Mouse (Mus musculus) heart, adult 10 weeks (tissue): ENCODE data around the gene 2610042L04Rik. TPM values are rescaled to one million over a fixed set of nuclear protein-coding genes. Genes with fewer than 3 reads are reported as not detected.

Experiments used
- polyA plus RNA-seq: library from polyadenylated mRNA; stranded (reverse); fragments of 350-450 nt; fragmentation: Illumina TruSeq; extraction: RNeasy Lipid Tissue Mini Kit (QIAGEN cat#74804); gene quantifications from one replicate; pipeline ENCODE4 v1.2.3, GENCODE M21; 2014; ENCODE audit warnings: low read depth, low replicate concordance

2610042L04Rik gene
- not detected for polyA plus RNA-seq

GRCm38 (mm10) chr14:4334476-4335080 lies at the start of gene 2610042L04Rik:
2610042L04Rik (plus strand) TSS chr14:4334763.

GRCm38 (mm10) chr14:4316983-4317382 lies 17.6 kb upstream of the 2610042L04Rik start, which contains the start of gene Gm3149:
Gm3149 (plus strand) TSS chr14:4317283.

GRCm38 (mm10) chr14:4397226-4397625 lies 62.7 kb downstream of the 2610042L04Rik start, which contains the start of gene Gm3159:
Gm3159 (plus strand) TSS chr14:4397526.

Other genes starting within 250 kb of the 2610042L04Rik start
- gene Gm8108, start 224.2 kb upstream of the 2610042L04Rik start, polyA plus RNA-seq = not detected
- not detected for gene Gm3127, start 169.7 kb upstream of the 2610042L04Rik start, polyA plus RNA-seq
- gene Gm2974, start 152.2 kb upstream of the 2610042L04Rik start, polyA plus RNA-seq = not detected
- gene Gm3138, start 85.1 kb upstream of the 2610042L04Rik start, polyA plus RNA-seq = not detected
- not detected for gene Gm3149, start 17.5 kb upstream of the 2610042L04Rik start, polyA plus RNA-seq
- not detected for gene Gm3159, start 62.8 kb downstream of the 2610042L04Rik start, polyA plus RNA-seq
- gene Gm3164, start 80.7 kb downstream of the 2610042L04Rik start, polyA plus RNA-seq = not detected
- not detected for gene Gm3173, start 96.2 kb downstream of the 2610042L04Rik start, polyA plus RNA-seq
- gene Gm3182, start 147.0 kb downstream of the 2610042L04Rik start, polyA plus RNA-seq = not detected
- gene Gm3047, start 220.6 kb downstream of the 2610042L04Rik start, polyA plus RNA-seq = not detected